Mouse (Mus musculus): ENCODE measurements around the gene Cdc20.

Cdc20 gene

GRCm38 (mm10) chr4:118436820-118437603 lies at the start of gene Cdc20:
Gene Cdc20 (minus strand): TSS chr4:118437352.
- peak; percentile 95 for DNase-seq

GRCm38 (mm10) chr4:118476773-118477530 lies 39.8 kb upstream of the Cdc20 start:
- DNase-seq, result no peak

- DNase-seq, result no peak
Observed at GRCm38 (mm10) chr4:118472687-118473086, 35.5 kb upstream of the Cdc20 start.

GRCm38 (mm10) chr4:118471281-118471680 lies 34.1 kb upstream of the Cdc20 start:
- no peak for DNase-seq

GRCm38 (mm10) chr4:118465697-118466163 lies 28.6 kb upstream of the Cdc20 start:
- peak; percentile 34 for DNase-seq

GRCm38 (mm10) chr4:118464956-118465355 lies 27.8 kb upstream of the Cdc20 start:
- no peak for DNase-seq

- no peak for DNase-seq
Observed at GRCm38 (mm10) chr4:118457345-118457975, 20.3 kb upstream of the Cdc20 start, which contains the start of gene Mpl. Gene Mpl (minus strand): TSS chr4:118457513.

GRCm38 (mm10) chr4:118446415-118447153 lies 9.4 kb upstream of the Cdc20 start:
- no peak for DNase-seq

GRCm38 (mm10) chr4:118445781-118446414 lies 8.7 kb upstream of the Cdc20 start:
- DNase-seq, result peak; percentile 73

GRCm38 (mm10) chr4:118445088-118445487 lies 7.9 kb upstream of the Cdc20 start:
- DNase-seq, result no peak

GRCm38 (mm10) chr4:118437829-118438253 lies 689 bp upstream of the Cdc20 start:
- peak; percentile 31 for DNase-seq

GRCm38 (mm10) chr4:118432332-118432731 lies 4.8 kb downstream of the Cdc20 start:
- peak; percentile 67 for DNase-seq

GRCm38 (mm10) chr4:118429215-118429895 lies 7.8 kb downstream of the Cdc20 start:
- DNase-seq, result peak; percentile 56

GRCm38 (mm10) chr4:118428531-118429214 lies 8.5 kb downstream of the Cdc20 start:
- DNase-seq, result peak; percentile 36

GRCm38 (mm10) chr4:118427768-118428451 lies 9.2 kb downstream of the Cdc20 start, which contains the start of gene Elovl1:
Gene Elovl1 (plus strand): TSS chr4:118428093.
- DNase-seq, result peak; percentile 96

GRCm38 (mm10) chr4:118427415-118427767 lies 9.8 kb downstream of the Cdc20 start:
- DNase-seq, result no peak

GRCm38 (mm10) chr4:118425374-118425773 lies 11.8 kb downstream of the Cdc20 start:
- no peak for DNase-seq

- DNase-seq, result no peak
Observed at GRCm38 (mm10) chr4:118424541-118425160, 12.5 kb downstream of the Cdc20 start.

GRCm38 (mm10) chr4:118421384-118421783 lies 15.8 kb downstream of the Cdc20 start:
- DNase-seq, result no peak
